In genomic region chr13:45962776-45963175, GRCm38 (mm10) we compare ENCODE assay signal across 7 mouse cellular contexts. TPM values are rescaled to one million over a fixed set of nuclear protein-coding genes. Genes with fewer than 3 reads are reported as not detected.
DNase-seq lines count a peak whose midpoint lies in the region; ATAC-seq lines count a peak whose summit lies in the region.

No protein-coding gene starts in this region.

- peak overlapping the region; percentile 99 for H3K4me3 ChIP-seq in megakaryocyte, embryonic 14.5 days (replicated peaks)
- peak overlapping the region; percentile 80 for H3K4me3 ChIP-seq in forebrain, embryonic 12.5 days (replicated peaks)
- peak overlapping the region; percentile 87 for H3K4me3 ChIP-seq in limb, embryonic 15.5 days

- peak; percentile 72 for DNase-seq in telencephalon, adult 2 months (ENCODE audit: low read depth, low spot score)
- no peak for DNase-seq in spleen, postnatal 14 days (ENCODE audit: low spot score in 2 of 2)

- no peaks in the 10 kb centered on the region for H3K27me3 ChIP-seq in megakaryocyte, embryonic 14.5 days (replicated peaks)
- H3K27me3 ChIP-seq in forebrain, embryonic 12.5 days: 0 out of 2 replicates have a peak, but pooled peaks cover 8% of the 10 kb centered on the region
- no peaks in the 10 kb centered on the region for H3K27me3 ChIP-seq in limb, embryonic 15.5 days

- no peaks in the 10 kb centered on the region for H3K9me3 ChIP-seq in megakaryocyte, embryonic 14.5 days
- no peaks in the 10 kb centered on the region for H3K9me3 ChIP-seq in forebrain, embryonic 12.5 days
- H3K9me3 ChIP-seq in limb, embryonic 15.5 days: no peaks in the 10 kb centered on the region

- ATAC-seq in megakaryocyte, adult 5-6 weeks (ENCODE audit: poor library complexity, severe bottlenecking): no peak
- no peak for ATAC-seq in forebrain, embryonic 12.5 days (ENCODE audit: low FRiP score)
- ATAC-seq in limb, embryonic 15.5 days (ENCODE audit: insufficient number of reproducible peaks, low FRiP score, low TSS enrichment, low read depth): no peak
- ATAC-seq in monocyte, adult 5-6 weeks (replicated peaks; ENCODE audit: insufficient number of reproducible peaks, low FRiP score, low TSS enrichment, poor library complexity, severe bottlenecking): no peak

- H3K9ac ChIP-seq in forebrain, embryonic 12.5 days: peak overlapping the region; percentile 79
- H3K9ac ChIP-seq in limb, embryonic 15.5 days: no peak overlapping the region

- WGBS in forebrain, embryonic 12.5 days: 2% methylated on average over 5 of the region's 5 CpGs
- 8% methylated on average over 5 of the region's 5 CpGs for WGBS in limb, embryonic 15.5 days

- H3K4me2 ChIP-seq in forebrain, embryonic 12.5 days: peak overlapping the region; percentile 89
- peak overlapping the region; percentile 89 for H3K4me2 ChIP-seq in limb, embryonic 15.5 days

- H3K4me1 ChIP-seq in megakaryocyte, embryonic 14.5 days: peaks cover 30% of the 10 kb centered on the region
- peaks cover 51% of the 10 kb centered on the region for H3K4me1 ChIP-seq in forebrain, embryonic 12.5 days
- H3K4me1 ChIP-seq in limb, embryonic 15.5 days: peaks cover 44% of the 10 kb centered on the region

- H3K27ac ChIP-seq in forebrain, embryonic 12.5 days: peak overlapping the region; percentile 54
- H3K27ac ChIP-seq in limb, embryonic 15.5 days: no peak overlapping the region

- peaks cover 5% of the 10 kb centered on the region for H3K36me3 ChIP-seq in megakaryocyte, embryonic 14.5 days (replicated peaks; ENCODE audit: low read length)
- no peaks in the 10 kb centered on the region for H3K36me3 ChIP-seq in forebrain, embryonic 12.5 days (replicated peaks)
- H3K36me3 ChIP-seq in limb, embryonic 15.5 days: no peaks in the 10 kb centered on the region

RNA-seq across cellular contexts. Expression of gene Atxn1, which starts 2.0 kb away (rescaled TPM):
- 3.2 and 7.3 TPM in 2 replicates for polyA plus RNA-seq in megakaryocyte, embryonic 14.5 days (2012; ENCODE audit: insufficient read depth, low replicate concordance)
- 4.8 and 9.0 TPM in 2 replicates for total RNA-seq in megakaryocyte, adult 5-6 weeks (2015)
- total RNA-seq in megakaryocyte, adult 5-6 weeks (2017): 5.9 and 22.2 TPM in 2 replicates
- polyA plus RNA-seq in forebrain, embryonic 12.5 days (2016; fragmentation: Nextera tagmentation; extraction: Ambion mirVana): 3.7 and 4.0 TPM in 2 replicates
- polyA plus RNA-seq in limb, embryonic 15.5 days (2015; fragmentation: Nextera tagmentation; extraction: Ambion mirVana): 5.4 and 6.4 TPM in 2 replicates
- 8.2 to 29.2 TPM (median 18.5 TPM) in 3 replicates for total RNA-seq in monocyte, adult 5-6 weeks (2017)
